Mouse (Mus musculus): ENCODE data around the gene Man1c1. TPM values are rescaled to one million over a fixed set of nuclear protein-coding genes. Genes with fewer than 3 reads are reported as not detected.

Man1c1 gene
- total and polyA plus RNA-seq, 2 experiments from 2014 or later, result 3.8 to 14.8 TPM

DNA sequence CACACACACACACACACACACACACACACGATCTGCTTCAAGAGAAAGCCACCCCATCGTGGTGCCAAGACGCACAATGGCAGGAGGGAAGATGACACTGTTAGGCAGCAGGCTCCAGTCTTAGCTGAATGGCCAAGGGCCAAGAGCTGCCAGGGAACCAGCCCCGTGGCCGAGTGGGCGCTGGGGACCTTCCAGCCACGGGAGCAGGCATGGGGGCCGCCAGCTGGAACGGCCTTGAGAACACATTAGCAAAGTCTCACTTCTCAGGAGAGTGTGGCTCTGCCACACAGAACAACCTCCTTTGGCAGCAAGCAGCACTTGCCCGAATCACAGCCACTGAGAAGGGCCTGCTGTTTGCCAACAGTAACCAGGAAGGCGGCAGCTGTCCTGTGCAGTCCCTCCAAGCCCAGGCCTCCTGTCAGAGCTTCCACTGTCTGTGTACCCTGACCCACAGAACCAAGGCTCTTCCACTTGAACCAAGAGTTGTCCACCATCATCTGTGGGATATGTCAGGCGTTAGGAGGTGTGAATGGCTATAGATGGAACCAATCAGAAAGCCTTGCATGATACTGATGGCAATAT, 30.1 kb downstream of the Man1c1 start:
- Histone ChIP-seq H3K4me3 (ENCODE audit: low read depth, low read length) (no peak overlapping the region), H3K4me1 (ENCODE audit: control insufficient read depth, insufficient read depth) (peaks cover 28% of the 10 kb centered on the region)
- DNase-seq (ENCODE audit: low spot score), result no peak

GRCm38 (mm10) chr4:134673151-134673550, 30.9 kb downstream of the Man1c1 start:
- TF ChIP-seq CTCF (IDR thresholded peaks at IDR 0.05; ENCODE audit: low read depth) (no peak), EP300 (IDR thresholded peaks at IDR 0.05; ENCODE audit: low read depth) (no peak)
- Histone ChIP-seq H3K4me3 (ENCODE audit: low read depth, low read length) (no peak overlapping the region), H3K27me3 (ENCODE audit: control insufficient read depth, insufficient read depth, low read length) (no peaks in the 10 kb centered on the region), H3K4me1 (ENCODE audit: control insufficient read depth, insufficient read depth) (peaks cover 28% of the 10 kb centered on the region), H3K9ac (replicated peaks; ENCODE audit: low read depth, low read length) (no peak overlapping the region), H3K36me3 (replicated peaks; ENCODE audit: control insufficient read depth, insufficient read depth, low read length) (no peaks in the 10 kb centered on the region), H3K4me2 (ENCODE audit: low read depth, low read length) (no peak overlapping the region), H3K9me3 (replicated peaks; ENCODE audit: control insufficient read depth, low read length) (no peaks in the 10 kb centered on the region), H3K27ac (ENCODE audit: low read depth) (no peak overlapping the region)
- DNase-seq (ENCODE audit: low spot score), result no peak
- 93% methylated on average over 8 of the region's 8 CpGs for WGBS
- ATAC-seq (ENCODE audit: insufficient read depth, low read depth), result no peak

More for the DNA sequence above, 30.1 kb downstream of the Man1c1 start:
- no peaks in the 10 kb centered on the region for H3K36me3 ChIP-seq (replicated peaks; ENCODE audit: control insufficient read depth, insufficient read depth, low read length)
- no peak for ATAC-seq (ENCODE audit: insufficient read depth, low read depth)
- TF ChIP-seq CTCF (IDR thresholded peaks at IDR 0.05; ENCODE audit: low read depth), result no peak
- no peak for TF ChIP-seq EP300 (IDR thresholded peaks at IDR 0.05; ENCODE audit: low read depth)
- WGBS, result 78% methylated on average over 12 of the region's 12 CpGs
- H3K9me3 ChIP-seq (replicated peaks; ENCODE audit: control insufficient read depth, low read length), result no peaks in the 10 kb centered on the region
- no peak overlapping the region for H3K27ac ChIP-seq (ENCODE audit: low read depth)
- H3K4me2 ChIP-seq (ENCODE audit: low read depth, low read length), result no peak overlapping the region
- H3K27me3 ChIP-seq (ENCODE audit: control insufficient read depth, insufficient read depth, low read length), result no peaks in the 10 kb centered on the region
- no peak overlapping the region for H3K9ac ChIP-seq (replicated peaks; ENCODE audit: low read depth, low read length)

GRCm38 (mm10) chr4:134672326-134672725, 31.8 kb downstream of the Man1c1 start:
- Histone ChIP-seq H3K36me3 (replicated peaks; ENCODE audit: control insufficient read depth, insufficient read depth, low read length) (no peaks in the 10 kb centered on the region), H3K9me3 (replicated peaks; ENCODE audit: control insufficient read depth, low read length) (no peaks in the 10 kb centered on the region), H3K27ac (ENCODE audit: low read depth) (no peak overlapping the region), H3K4me3 (ENCODE audit: low read depth, low read length) (no peak overlapping the region), H3K27me3 (ENCODE audit: control insufficient read depth, insufficient read depth, low read length) (no peaks in the 10 kb centered on the region), H3K9ac (replicated peaks; ENCODE audit: low read depth, low read length) (no peak overlapping the region), H3K4me2 (ENCODE audit: low read depth, low read length) (no peak overlapping the region), H3K4me1 (ENCODE audit: control insufficient read depth, insufficient read depth) (peaks cover 28% of the 10 kb centered on the region)
- DNase-seq (ENCODE audit: low spot score) (no peak), ATAC-seq (ENCODE audit: insufficient read depth, low read depth) (no peak)
- 90% methylated on average over 8 of the region's 8 CpGs for WGBS
- TF ChIP-seq CTCF (IDR thresholded peaks at IDR 0.05; ENCODE audit: low read depth) (no peak), EP300 (IDR thresholded peaks at IDR 0.05; ENCODE audit: low read depth) (no peak)

DNA sequence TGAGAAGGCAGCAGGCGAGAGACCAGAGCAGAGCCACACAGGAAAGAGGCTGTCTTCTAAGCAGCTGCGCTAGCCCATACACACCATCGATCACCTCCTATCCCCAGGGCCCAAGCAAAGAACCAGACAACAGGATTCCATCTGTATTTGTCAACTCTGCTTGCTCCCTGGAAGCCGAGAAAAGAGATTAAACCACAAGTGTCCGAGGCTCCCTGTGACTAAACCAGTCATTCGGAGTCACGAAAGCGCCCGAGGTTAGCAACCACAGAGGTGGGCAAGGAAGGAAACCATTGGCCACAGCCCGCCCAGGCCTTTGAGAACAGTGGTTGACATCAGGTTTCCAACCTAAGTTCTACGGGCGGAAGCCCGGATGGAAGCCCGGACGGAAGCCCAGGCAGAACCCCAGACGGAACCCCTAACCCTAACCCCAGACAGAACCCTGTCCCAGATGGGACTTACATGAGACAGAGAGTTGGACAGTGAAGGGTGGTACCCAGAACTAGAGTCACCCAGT, 32.4 kb downstream of the Man1c1 start:
- Histone ChIP-seq H3K27ac (ENCODE audit: low read depth) (no peak overlapping the region), H3K36me3 (replicated peaks; ENCODE audit: control insufficient read depth, insufficient read depth, low read length) (no peaks in the 10 kb centered on the region), H3K4me1 (ENCODE audit: control insufficient read depth, insufficient read depth) (peaks cover 28% of the 10 kb centered on the region), H3K27me3 (ENCODE audit: control insufficient read depth, insufficient read depth, low read length) (no peaks in the 10 kb centered on the region), H3K9me3 (replicated peaks; ENCODE audit: control insufficient read depth, low read length) (no peaks in the 10 kb centered on the region), H3K4me2 (ENCODE audit: low read depth, low read length) (no peak overlapping the region), H3K4me3 (ENCODE audit: low read depth, low read length) (no peak overlapping the region), H3K9ac (replicated peaks; ENCODE audit: low read depth, low read length) (no peak overlapping the region)
- 82% methylated on average over 16 of the region's 16 CpGs for WGBS
- TF ChIP-seq EP300 (IDR thresholded peaks at IDR 0.05; ENCODE audit: low read depth) (no peak), CTCF (IDR thresholded peaks at IDR 0.05; ENCODE audit: low read depth) (no peak)
- DNase-seq (ENCODE audit: low spot score) (no peak), ATAC-seq (ENCODE audit: insufficient read depth, low read depth) (no peak)

GRCm38 (mm10) chr4:134669742-134670354, 34.2 kb downstream of the Man1c1 start:
- ATAC-seq (ENCODE audit: insufficient read depth, low read depth) (0 out of 2 replicates have a peak, but pooled peaks have one; percentile 27), DNase-seq (ENCODE audit: low spot score) (peak; percentile 43)
- no peaks in the 10 kb centered on the region for H3K27me3 ChIP-seq (ENCODE audit: control insufficient read depth, insufficient read depth, low read length)
- 0 out of 2 replicates have a peak, but pooled peaks cover 14% of the 10 kb centered on the region for H3K4me1 ChIP-seq (ENCODE audit: control insufficient read depth, insufficient read depth)
- H3K36me3 ChIP-seq (replicated peaks; ENCODE audit: control insufficient read depth, insufficient read depth, low read length), result no peaks in the 10 kb centered on the region
- 0 out of 2 replicates have a peak overlapping the region, but pooled peaks have one; percentile 2 for H3K9ac ChIP-seq (replicated peaks; ENCODE audit: low read depth, low read length)
- no peaks in the 10 kb centered on the region for H3K9me3 ChIP-seq (replicated peaks; ENCODE audit: control insufficient read depth, low read length)
- TF ChIP-seq EP300 (IDR thresholded peaks at IDR 0.05; ENCODE audit: low read depth) (no peak), CTCF (IDR thresholded peaks at IDR 0.05; ENCODE audit: low read depth) (no peak)
- H3K27ac ChIP-seq (ENCODE audit: low read depth), result peak overlapping the region; percentile 36; the same call in 1 of the 2 replicates
- 63% methylated on average over 17 of the region's 17 CpGs for WGBS
- H3K4me3 ChIP-seq (ENCODE audit: low read depth, low read length), result no peak overlapping the region
- no peak overlapping the region for H3K4me2 ChIP-seq (ENCODE audit: low read depth, low read length)
